Mouse (Mus musculus) midbrain, embryonic 12.5 days (tissue): Measurements from ENCODE around the gene Itgb8. TPM values are rescaled to one million over a fixed set of nuclear protein-coding genes. Genes with fewer than 3 reads are reported as not detected.

ENCODE experiments used
- ATAC-seq: fragments of 200-750 bp; cut with Nextera tagmentation; 2 replicates; pipeline ENCODE4 v1.8.0; 2017; ENCODE audit warnings: low read depth, moderate TSS enrichment, moderate library complexity; ENCODE audit not compliant: low FRiP score
- H3K27ac ChIP-seq: fragments of 300-500 bp; sonication (generic); replicated peaks from 2 replicates; pipeline ENCODE4 v1.5.1; 2016; ENCODE audit warnings: mild to moderate bottlenecking
- H3K27me3 ChIP-seq: fragments of 300-500 bp; sonication (generic); 2 replicates; pipeline ENCODE4 v1.6.1; 2016; ENCODE audit warnings: mild to moderate bottlenecking
- H3K36me3 ChIP-seq: fragments of 300-500 bp; sonication (generic); 2 replicates; pipeline ENCODE4 v1.6.1; 2016
- H3K4me1 ChIP-seq: fragments of 300-500 bp; sonication (generic); 2 replicates; pipeline ENCODE4 v1.6.1; 2016
- H3K4me2 ChIP-seq: fragments of 300-500 bp; sonication (generic); replicated peaks from 2 replicates; pipeline ENCODE4 v1.6.1; 2016; ENCODE audit warnings: mild to moderate bottlenecking, moderate library complexity
- H3K4me3 ChIP-seq: fragments of 300-500 bp; sonication (generic); 2 replicates; pipeline ENCODE4 v1.5.1; 2016; ENCODE audit warnings: mild to moderate bottlenecking
- H3K9ac ChIP-seq: fragments of 300-500 bp; sonication (generic); replicated peaks from 2 replicates; pipeline ENCODE4 v1.6.1; 2016; ENCODE audit warnings: mild to moderate bottlenecking, moderate library complexity
- H3K9me3 ChIP-seq: fragments of 300-500 bp; sonication (generic); 2 replicates; pipeline ENCODE4 v1.6.1; 2016; ENCODE audit warnings: mild to moderate bottlenecking
- WGBS: fragments of 180-500 bp; shearing (Covaris S2); methylation state at CpG from one replicate; pipeline ENCODE4 v1.1.7; 2016; 5-methylcytosine and 5-hydroxymethylcytosine counted together
- polyA plus RNA-seq: library from polyadenylated mRNA; unstranded; fragments of >200 nt; fragmentation: Nextera tagmentation; extraction: Ambion mirVana; gene quantifications from 2 replicates; pipeline ENCODE4 v1.2.1, GENCODE M21; 2016

The Itgb8 gene
- polyA plus RNA-seq = 32.5 and 34.1 TPM in 2 replicates

GRCm38 (mm10) chr12:119238696-119239415 is at the start of gene Itgb8:
Itgb8 (minus strand) TSS chr12:119238802.
- peak; percentile 90 for ATAC-seq
- peak within 1 kb of the TSS; percentile 80 for H3K9ac ChIP-seq
- H3K4me1 ChIP-seq = peaks cover 31% of the 10 kb centered on the region
- no peaks in the 10 kb centered on the region for H3K36me3 ChIP-seq
- H3K4me2 ChIP-seq = peak within 1 kb of the TSS; percentile 81
- peak within 1 kb of the TSS; percentile 68 for H3K4me3 ChIP-seq
- H3K9me3 ChIP-seq = no peaks in the 10 kb centered on the region
- peak within 1 kb of the TSS; percentile 99 for H3K27ac ChIP-seq
- no peaks in the 10 kb centered on the region for H3K27me3 ChIP-seq
- under 1% methylated on average over 29 of the region's 29 CpGs for WGBS

GRCm38 (mm10) chr12:119276282-119276681 is 37.7 kb upstream of the Itgb8 start:
- Histone ChIP-seq H3K27me3 (no peaks in the 10 kb centered on the region), H3K4me2 (no peak overlapping the region), H3K4me1 (peaks cover 11% of the 10 kb centered on the region; the same call in 1 of the 2 replicates), H3K36me3 (no peaks in the 10 kb centered on the region), H3K9ac (no peak overlapping the region), H3K27ac (no peak overlapping the region), H3K4me3 (no peak overlapping the region), H3K9me3 (no peaks in the 10 kb centered on the region)
- ATAC-seq = no peak
- WGBS = 55% methylated on average over 1 of the region's 1 CpGs

GRCm38 (mm10) chr12:119273605-119274004 is 35.0 kb upstream of the Itgb8 start:
- 0 out of 2 replicates have a peak, but pooled peaks have one; percentile 39 for ATAC-seq
- no peaks in the 10 kb centered on the region for H3K9me3 ChIP-seq
- no peak overlapping the region for H3K9ac ChIP-seq
- H3K4me2 ChIP-seq = no peak overlapping the region
- H3K36me3 ChIP-seq = no peaks in the 10 kb centered on the region
- WGBS = 4% methylated on average over 1 of the region's 1 CpGs
- H3K27me3 ChIP-seq = no peaks in the 10 kb centered on the region
- H3K4me1 ChIP-seq = peaks cover 11% of the 10 kb centered on the region; the same call in 1 of the 2 replicates
- no peak overlapping the region for H3K4me3 ChIP-seq
- H3K27ac ChIP-seq = no peak overlapping the region

GRCm38 (mm10) chr12:119271964-119272363 is 33.4 kb upstream of the Itgb8 start:
- Histone ChIP-seq H3K36me3 (no peaks in the 10 kb centered on the region), H3K9me3 (no peaks in the 10 kb centered on the region), H3K9ac (no peak overlapping the region), H3K4me3 (no peak overlapping the region), H3K4me2 (no peak overlapping the region), H3K27me3 (no peaks in the 10 kb centered on the region), H3K4me1 (peaks cover 11% of the 10 kb centered on the region; the same call in 1 of the 2 replicates), H3K27ac (no peak overlapping the region)
- 90% methylated on average over 1 of the region's 1 CpGs for WGBS
- ATAC-seq = no peak

GRCm38 (mm10) chr12:119270036-119270435 is 31.4 kb upstream of the Itgb8 start:
- whole genome bisulfite sequencing = 78% methylated on average over 2 of the region's 2 CpGs
- H3K27me3 ChIP-seq = no peaks in the 10 kb centered on the region
- peaks cover 11% of the 10 kb centered on the region; the same call in 1 of the 2 replicates for H3K4me1 ChIP-seq
- H3K4me3 ChIP-seq = no peak overlapping the region
- no peaks in the 10 kb centered on the region for H3K9me3 ChIP-seq
- H3K36me3 ChIP-seq = no peaks in the 10 kb centered on the region
- H3K9ac ChIP-seq = no peak overlapping the region
- no peak overlapping the region for H3K4me2 ChIP-seq
- H3K27ac ChIP-seq = no peak overlapping the region
- no peak for ATAC-seq

GRCm38 (mm10) chr12:119268723-119269122 is 30.1 kb upstream of the Itgb8 start:
- Histone ChIP-seq H3K4me3 (no peak overlapping the region), H3K4me1 (peaks cover 4% of the 10 kb centered on the region; the same call in 1 of the 2 replicates), H3K4me2 (no peak overlapping the region), H3K27me3 (no peaks in the 10 kb centered on the region), H3K9me3 (no peaks in the 10 kb centered on the region), H3K36me3 (no peaks in the 10 kb centered on the region), H3K9ac (no peak overlapping the region), H3K27ac (no peak overlapping the region)
- WGBS = 62% methylated on average over 1 of the region's 1 CpGs
- no peak for ATAC-seq

- Histone ChIP-seq H3K36me3 (no peaks in the 10 kb centered on the region), H3K9me3 (no peaks in the 10 kb centered on the region), H3K27ac (no peak overlapping the region), H3K4me3 (no peak overlapping the region), H3K9ac (no peak overlapping the region), H3K4me2 (no peak overlapping the region), H3K27me3 (no peaks in the 10 kb centered on the region), H3K4me1 (no peaks in the 10 kb centered on the region)
- no peak for ATAC-seq
- 93% methylated on average over 3 of the region's 3 CpGs for WGBS
Measured at GRCm38 (mm10) chr12:119264506-119264905, 25.9 kb upstream of the Itgb8 start.

GRCm38 (mm10) chr12:119248581-119248980 is 10.0 kb upstream of the Itgb8 start:
- no peak for ATAC-seq
- no peak overlapping the region for H3K4me3 ChIP-seq
- H3K27me3 ChIP-seq = no peaks in the 10 kb centered on the region
- no peaks in the 10 kb centered on the region for H3K4me1 ChIP-seq
- no peak overlapping the region for H3K4me2 ChIP-seq
- no peaks in the 10 kb centered on the region for H3K9me3 ChIP-seq
- no peaks in the 10 kb centered on the region for H3K36me3 ChIP-seq
- H3K9ac ChIP-seq = no peak overlapping the region
- 18% methylated on average over 1 of the region's 1 CpGs for WGBS
- no peak overlapping the region for H3K27ac ChIP-seq

GRCm38 (mm10) chr12:119241071-119241470 is 2.5 kb upstream of the Itgb8 start:
- Histone ChIP-seq H3K27ac (no peak overlapping the region), H3K4me3 (no peak overlapping the region), H3K4me1 (peaks cover 18% of the 10 kb centered on the region), H3K4me2 (no peak overlapping the region), H3K9me3 (no peaks in the 10 kb centered on the region), H3K9ac (no peak overlapping the region), H3K27me3 (no peaks in the 10 kb centered on the region), H3K36me3 (no peaks in the 10 kb centered on the region)
- no peak for ATAC-seq
- 17% methylated on average over 1 of the region's 1 CpGs for WGBS

GRCm38 (mm10) chr12:119237921-119238695 is 494 bp downstream of the Itgb8 start:
- H3K4me3 ChIP-seq = peak overlapping the region; percentile 68
- no peaks in the 10 kb centered on the region for H3K36me3 ChIP-seq
- peak; percentile 83 for ATAC-seq
- H3K27me3 ChIP-seq = no peaks in the 10 kb centered on the region
- under 1% methylated on average over 35 of the region's 35 CpGs for WGBS
- H3K4me2 ChIP-seq = peak overlapping the region; percentile 81
- H3K9ac ChIP-seq = peak overlapping the region; percentile 80
- peaks cover 32% of the 10 kb centered on the region for H3K4me1 ChIP-seq
- H3K27ac ChIP-seq = peak overlapping the region; percentile 99
- no peaks in the 10 kb centered on the region for H3K9me3 ChIP-seq

GRCm38 (mm10) chr12:119237241-119237920 is 1.2 kb downstream of the Itgb8 start:
- no peaks in the 10 kb centered on the region for H3K9me3 ChIP-seq
- H3K4me2 ChIP-seq = peak overlapping the region; percentile 81
- ATAC-seq = peak; percentile 42
- 0% methylated on average over 13 of the region's 13 CpGs for WGBS
- H3K4me1 ChIP-seq = peaks cover 32% of the 10 kb centered on the region
- H3K9ac ChIP-seq = peak overlapping the region; percentile 80
- no peaks in the 10 kb centered on the region for H3K36me3 ChIP-seq
- peak overlapping the region; percentile 68 for H3K4me3 ChIP-seq
- peak overlapping the region; percentile 99 for H3K27ac ChIP-seq
- no peaks in the 10 kb centered on the region for H3K27me3 ChIP-seq

- no peak overlapping the region for H3K4me2 ChIP-seq
- no peak overlapping the region for H3K9ac ChIP-seq
- ATAC-seq = no peak
- H3K4me1 ChIP-seq = peaks cover 24% of the 10 kb centered on the region
- H3K9me3 ChIP-seq = no peaks in the 10 kb centered on the region
- 95% methylated on average over 2 of the region's 2 CpGs for WGBS
- no peak overlapping the region for H3K4me3 ChIP-seq
- no peak overlapping the region for H3K27ac ChIP-seq
- no peaks in the 10 kb centered on the region for H3K27me3 ChIP-seq
- H3K36me3 ChIP-seq = no peaks in the 10 kb centered on the region
Measured at GRCm38 (mm10) chr12:119231831-119232230, 6.8 kb downstream of the Itgb8 start.
